Mouse (Mus musculus) neural tube, embryonic 13.5 days (tissue): ENCODE measurements around the gene Snx11. TPM values are rescaled to one million over a fixed set of nuclear protein-coding genes. Genes with fewer than 3 reads are reported as not detected.
A peak's percentile ranks its signal among the peaks of the same experiment; 100 is the strongest.

ENCODE experiments used
- ATAC-seq: fragments of 200-750 bp; cut with Nextera tagmentation; 2 replicates; pipeline ENCODE4 v1.8.0; 2017; ENCODE audit warnings: low read depth, mild to moderate bottlenecking, moderate TSS enrichment, moderate library complexity
- H3K27ac ChIP-seq: fragments of 300-500 bp; sonication (generic); replicated peaks from 2 replicates; pipeline ENCODE4 v1.5.1; 2015; ENCODE audit warnings: moderate library complexity, mild to moderate bottlenecking, inconsistent platforms
- H3K27me3 ChIP-seq: fragments of 300-500 bp; sonication (generic); 2 replicates; pipeline ENCODE4 v1.6.1; 2015; ENCODE audit warnings: mild to moderate bottlenecking, inconsistent platforms
- H3K36me3 ChIP-seq: fragments of 300-500 bp; sonication (generic); 2 replicates; pipeline ENCODE4 v1.6.1; 2015; ENCODE audit warnings: mild to moderate bottlenecking, inconsistent platforms
- H3K4me1 ChIP-seq: fragments of 300-500 bp; sonication (generic); replicated peaks from 2 replicates; pipeline ENCODE4 v1.6.1; 2015; ENCODE audit warnings: inconsistent platforms
- H3K4me2 ChIP-seq: fragments of 300-500 bp; sonication (generic); 2 replicates; pipeline ENCODE4 v1.6.1; 2015; ENCODE audit warnings: inconsistent platforms, mild to moderate bottlenecking, moderate library complexity
- H3K4me3 ChIP-seq: fragments of 300-500 bp; sonication (generic); 2 replicates; pipeline ENCODE4 v1.5.1; 2015; ENCODE audit warnings: mild to moderate bottlenecking, inconsistent platforms
- H3K9ac ChIP-seq: fragments of 300-500 bp; sonication (generic); 2 replicates; pipeline ENCODE4 v1.6.1; 2015; ENCODE audit warnings: moderate library complexity, mild to moderate bottlenecking, inconsistent platforms
- H3K9me3 ChIP-seq: fragments of 300-500 bp; sonication (generic); 2 replicates; pipeline ENCODE4 v1.6.1; 2016; ENCODE audit warnings: inconsistent platforms
- WGBS: fragments of 180-500 bp; shearing (Covaris S2); methylation state at CpG from one replicate; pipeline ENCODE4 v1.1.7; 2015; 5-methylcytosine and 5-hydroxymethylcytosine counted together
- polyA plus RNA-seq: library from polyadenylated mRNA; unstranded; fragments of >200 nt; fragmentation: Nextera tagmentation; extraction: Ambion mirVana; gene quantifications from 2 replicates; pipeline ENCODE4 v1.2.1, GENCODE M21; 2015

Snx11 gene
- polyA plus RNA-seq, 1 experiment from 2014 or later: 78.0 TPM

DNA sequence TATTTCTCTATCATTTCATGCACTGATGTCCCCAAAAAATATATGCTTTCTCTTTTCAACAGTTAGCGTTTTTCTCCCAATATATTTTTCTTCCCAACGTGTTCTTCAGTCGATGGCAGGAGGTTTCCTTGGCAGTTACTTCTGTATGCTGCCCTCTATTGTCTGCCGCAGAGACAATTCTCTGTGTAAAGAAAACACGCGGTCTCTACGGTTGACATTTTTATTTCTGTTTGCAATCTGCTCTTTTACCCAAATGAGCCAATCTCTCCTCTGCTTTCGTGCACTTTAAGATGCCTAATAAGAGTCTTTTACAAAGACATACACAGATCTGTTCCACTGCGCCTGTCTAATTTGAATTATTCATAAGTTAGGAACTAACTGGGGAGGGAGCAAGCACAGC lies 47.9 kb downstream of the Snx11 start:
- Histone ChIP-seq H3K4me3 (no peak overlapping the region), H3K27ac (peak overlapping the region; percentile 84), H3K4me2 (peak overlapping the region; percentile 34), H3K36me3 (no peaks in the 10 kb centered on the region), H3K27me3 (no peaks in the 10 kb centered on the region), H3K9me3 (no peaks in the 10 kb centered on the region), H3K9ac (no peak overlapping the region), H3K4me1 (peaks cover 73% of the 10 kb centered on the region)
- 14% methylated on average over 9 of the region's 9 CpGs for WGBS
- ATAC-seq: no peak

DNA sequence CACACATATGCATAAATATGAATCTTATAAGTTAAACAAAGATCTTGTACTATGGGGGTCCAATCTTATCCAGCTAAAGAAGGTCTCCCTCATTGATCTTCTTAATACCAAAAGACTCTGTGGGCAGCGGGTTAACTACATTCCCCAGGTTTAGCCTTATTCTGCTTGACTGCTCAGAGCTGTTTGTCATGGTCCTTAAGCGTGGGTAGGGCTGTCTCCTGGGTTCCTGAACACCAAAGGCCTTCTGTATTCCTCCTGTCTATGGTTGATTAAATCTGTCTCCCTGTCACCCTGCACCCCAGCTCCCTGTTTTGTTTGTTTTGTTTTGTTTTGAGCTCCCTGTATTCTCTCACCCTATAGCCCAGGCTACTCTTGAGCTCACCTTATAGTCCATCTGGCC lies 48.8 kb downstream of the Snx11 start:
- Histone ChIP-seq H3K4me3 (no peak overlapping the region), H3K4me2 (no peak overlapping the region), H3K9me3 (no peaks in the 10 kb centered on the region), H3K4me1 (peaks cover 71% of the 10 kb centered on the region), H3K27ac (peak overlapping the region; percentile 84), H3K9ac (no peak overlapping the region), H3K27me3 (no peaks in the 10 kb centered on the region), H3K36me3 (no peaks in the 10 kb centered on the region)
- no peak for ATAC-seq
- 49% methylated on average over 2 of the region's 2 CpGs for WGBS

DNA sequence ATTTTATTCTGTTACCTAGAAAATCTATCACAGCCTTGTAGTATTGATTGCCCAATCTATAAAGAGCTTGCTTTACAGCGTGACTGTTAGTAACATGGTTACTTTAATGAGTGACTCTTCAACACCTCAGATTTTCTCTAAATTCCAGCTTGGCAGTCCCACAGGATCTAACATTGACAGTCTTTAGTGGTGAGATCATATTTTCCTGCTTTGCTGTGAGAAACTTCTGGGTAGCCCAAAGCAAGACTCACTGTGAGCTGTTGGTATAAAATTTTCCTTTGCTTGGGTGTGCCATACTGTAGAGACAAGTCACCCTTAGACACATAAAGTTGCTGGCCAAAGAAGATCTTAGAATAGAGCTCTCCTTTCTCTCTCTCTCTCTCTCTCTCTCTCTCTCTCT lies 51.5 kb downstream of the Snx11 start:
- Histone ChIP-seq H3K9ac (no peak overlapping the region), H3K27ac (0 out of 2 replicates have a peak overlapping the region, but pooled peaks have one; percentile 6), H3K36me3 (no peaks in the 10 kb centered on the region), H3K4me2 (no peak overlapping the region), H3K9me3 (no peaks in the 10 kb centered on the region), H3K4me3 (no peak overlapping the region), H3K4me1 (peaks cover 48% of the 10 kb centered on the region), H3K27me3 (no peaks in the 10 kb centered on the region)
- ATAC-seq: no peak
- 86% methylated on average over 1 of the region's 1 CpGs for WGBS

DNA sequence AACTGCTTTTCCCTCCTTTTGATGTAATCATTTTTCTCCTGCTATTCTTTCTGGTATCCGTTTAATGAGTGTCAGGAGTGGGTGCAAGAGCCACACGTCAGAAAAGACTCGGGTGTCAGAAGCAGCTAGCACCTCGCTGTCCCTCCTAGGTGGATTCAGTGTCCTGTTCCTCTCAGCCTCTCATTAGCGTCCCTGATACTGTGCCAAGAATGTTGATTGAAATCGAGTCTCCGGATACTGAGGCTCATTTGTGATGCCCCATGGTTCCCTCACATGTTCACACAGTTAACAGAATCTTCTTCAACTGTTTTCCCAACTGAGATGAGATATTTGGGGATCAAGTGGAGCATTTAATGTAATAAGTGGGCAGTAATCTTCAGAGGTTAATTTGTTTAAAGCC lies 58.8 kb downstream of the Snx11 start:
- no peak overlapping the region for H3K9ac ChIP-seq
- ATAC-seq: no peak
- H3K4me2 ChIP-seq: no peak overlapping the region
- H3K4me1 ChIP-seq: peaks cover 46% of the 10 kb centered on the region
- no peaks in the 10 kb centered on the region for H3K9me3 ChIP-seq
- H3K27me3 ChIP-seq: no peaks in the 10 kb centered on the region
- H3K4me3 ChIP-seq: no peak overlapping the region
- H3K27ac ChIP-seq: peak overlapping the region; percentile 64
- 39% methylated on average over 7 of the region's 7 CpGs for WGBS
- H3K36me3 ChIP-seq: no peaks in the 10 kb centered on the region

Other genes starting within 250 kb of the Snx11 start
- gene Cbx1, start 11.6 kb upstream of the Snx11 start, polyA plus RNA-seq: 91.6 and 95.1 TPM in 2 replicates
- 66.2 and 66.5 TPM in 2 replicates for gene Nfe2l1, start 52.4 kb upstream of the Snx11 start, polyA plus RNA-seq
- gene Copz2, start 72.3 kb upstream of the Snx11 start, polyA plus RNA-seq: 36.6 and 43.2 TPM in 2 replicates
- gene Cdk5rap3, start 138.9 kb upstream of the Snx11 start, polyA plus RNA-seq: 79.2 and 92.0 TPM in 2 replicates
- 0.21 TPM in 1 of 2 replicates, not detected in the other for gene Prr15l, start 150.5 kb upstream of the Snx11 start, polyA plus RNA-seq
- gene Pnpo, start 166.4 kb upstream of the Snx11 start, polyA plus RNA-seq: 18.5 and 22.3 TPM in 2 replicates
- gene Sp2, start 205.4 kb upstream of the Snx11 start, polyA plus RNA-seq: 15.9 and 16.7 TPM in 2 replicates
- 0.17 and 0.29 TPM in 2 replicates for gene Sp6, start 235.8 kb upstream of the Snx11 start, polyA plus RNA-seq